Mouse (Mus musculus) spleen, adult 2 months (tissue): ENCODE data around the gene Brd4. TPM values are rescaled to one million over a fixed set of nuclear protein-coding genes. Genes with fewer than 3 reads are reported as not detected.

Source experiments
- DNase-seq, 2 experiments: peaks; one replicate each; pipeline versions ENCODE4 v3.0.0 to v3.0.0-alpha.2; 2012 to 2021; ENCODE audit warnings: low spot score in 2 of 2, low read depth in 1 of 2
- H3K27ac ChIP-seq: fragments of 200-500 bp; 2 replicates; pipeline ENCODE4 v1.5.1; 2012; ENCODE audit warnings: low read length, inconsistent platforms; ENCODE audit not compliant: insufficient read depth
- H3K27me3 ChIP-seq: fragments of 200-500 bp; 2 replicates; pipeline ENCODE4 v1.6.1; 2012; ENCODE audit warnings: mild to moderate bottlenecking, moderate library complexity, low read length, inconsistent platforms; ENCODE audit not compliant: control insufficient read depth, insufficient read depth
- H3K36me3 ChIP-seq: fragments of 200-500 bp; 2 replicates; pipeline ENCODE4 v1.6.1; 2012; ENCODE audit warnings: mild to moderate bottlenecking, low read length, inconsistent platforms; ENCODE audit not compliant: control insufficient read depth, insufficient read depth
- H3K4me1 ChIP-seq: fragments of 200-500 bp; 2 replicates; pipeline ENCODE4 v1.6.1; 2011; ENCODE audit warnings: inconsistent platforms; ENCODE audit not compliant: control insufficient read depth, insufficient read depth, insufficient read length
- H3K4me3 ChIP-seq: fragments of 200-500 bp; 2 replicates; pipeline ENCODE4 v1.5.1; 2011; ENCODE audit warnings: mild to moderate bottlenecking, inconsistent platforms; ENCODE audit not compliant: insufficient read depth, insufficient read length; ENCODE audit errors: extremely low read depth
- CTCF ChIP-seq: fragments of 200-500 bp; IDR thresholded peaks from 2 replicates; pipeline ENCODE4 v1.5.1; 2011; ENCODE audit warnings: mild to moderate bottlenecking, inconsistent platforms; ENCODE audit not compliant: insufficient read depth, insufficient read length, insufficient replicate concordance; ENCODE audit errors: extremely low read depth
- POLR2A ChIP-seq: fragments of 200-500 bp; IDR thresholded peaks from 2 replicates; pipeline ENCODE4 v1.6.1; 2011; ENCODE audit warnings: low read depth, low read length, inconsistent platforms
- WGBS: fragments of 180-500 bp; shearing (Covaris S2); methylation state at CpG from one replicate; pipeline ENCODE4 v1.1.7; 2018; 5-methylcytosine and 5-hydroxymethylcytosine counted together
- polyA plus RNA-seq: library from polyadenylated mRNA; depleted of rRNA; stranded (reverse); fragments of >200 nt; gene quantifications from 2 replicates; pipeline ENCODE4 v1.2.3, GENCODE M21; 2012

Gene Brd4
- polyA plus RNA-seq, 1 experiment = 63.8 TPM

- TF ChIP-seq CTCF = no peak
- TF ChIP-seq POLR2A = no peak
- no peak for DNase-seq
- no peak overlapping the region for H3K27ac ChIP-seq
- no peaks in the 10 kb centered on the region for H3K27me3 ChIP-seq
- 81% methylated on average over 4 of the region's 4 CpGs for WGBS
- H3K4me1 ChIP-seq = no peaks in the 10 kb centered on the region
- H3K4me3 ChIP-seq = no peak overlapping the region
- H3K36me3 ChIP-seq = peaks cover 74% of the 10 kb centered on the region
Observed at GRCm38 (mm10) chr17:32307963-32308362, 23.4 kb upstream of the Brd4 start.

GRCm38 (mm10) chr17:32298125-32298524 lies 13.6 kb upstream of the Brd4 start:
- no peaks in the 10 kb centered on the region; the same call in 1 of the 2 replicates for H3K27me3 ChIP-seq
- 89% methylated on average over 1 of the region's 1 CpGs for WGBS
- DNase-seq = no peak

DNA sequence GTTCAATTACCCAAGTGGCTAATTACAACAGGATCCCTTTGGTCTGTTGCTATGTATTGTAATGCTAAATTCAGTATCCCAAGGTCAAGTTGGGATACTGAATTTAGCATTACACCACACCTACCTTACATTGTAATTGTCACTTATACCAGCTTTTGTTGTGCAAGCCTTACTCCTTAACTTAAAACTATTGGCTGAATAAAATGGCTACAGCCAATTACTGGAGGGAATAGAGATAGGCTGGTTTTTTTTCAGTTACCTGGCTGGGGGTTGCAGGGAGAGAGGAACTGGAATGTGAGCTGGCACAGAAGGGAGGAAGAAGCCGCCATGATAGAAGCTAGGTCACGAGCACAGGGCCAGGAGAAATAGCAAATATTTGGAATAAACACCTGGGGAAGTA lies 11.4 kb upstream of the Brd4 start:
- 95% methylated on average over 2 of the region's 2 CpGs for WGBS
- Histone ChIP-seq H3K36me3 (no peaks in the 10 kb centered on the region), H3K27me3 (no peaks in the 10 kb centered on the region; the same call in 1 of the 2 replicates), H3K4me3 (no peak overlapping the region), H3K4me1 (no peaks in the 10 kb centered on the region), H3K27ac (no peak overlapping the region)
- DNase-seq = no peak
- TF ChIP-seq POLR2A = no peak
- TF ChIP-seq CTCF = no peak

More at GRCm38 (mm10) chr17:32298125-32298524, 13.6 kb upstream of the Brd4 start:
- TF ChIP-seq POLR2A (no peak), CTCF (no peak)
- H3K27ac ChIP-seq = no peak overlapping the region
- no peak overlapping the region for H3K4me3 ChIP-seq
- no peaks in the 10 kb centered on the region for H3K36me3 ChIP-seq
- no peaks in the 10 kb centered on the region for H3K4me1 ChIP-seq

- no peaks in the 10 kb centered on the region for H3K4me1 ChIP-seq
- no peak overlapping the region for H3K27ac ChIP-seq
- no peaks in the 10 kb centered on the region for H3K36me3 ChIP-seq
- H3K4me3 ChIP-seq = no peak overlapping the region
- H3K27me3 ChIP-seq = no peaks in the 10 kb centered on the region; the same call in 1 of the 2 replicates
- TF ChIP-seq CTCF = no peak
- TF ChIP-seq POLR2A = no peak
- DNase-seq = no peak
- 87% methylated on average over 4 of the region's 4 CpGs for WGBS
Observed at GRCm38 (mm10) chr17:32295160-32295559, 10.6 kb upstream of the Brd4 start.

- DNase-seq = no peak
- TF ChIP-seq CTCF = no peak
- TF ChIP-seq POLR2A = no peak
- H3K4me1 ChIP-seq = peaks cover 8% of the 10 kb centered on the region
- no peaks in the 10 kb centered on the region; the same call in 1 of the 2 replicates for H3K36me3 ChIP-seq
- H3K27me3 ChIP-seq = no peaks in the 10 kb centered on the region
- peak overlapping the region; percentile 92; the same call in 1 of the 2 replicates for H3K4me3 ChIP-seq
- H3K27ac ChIP-seq = no peak overlapping the region
- 54% methylated on average over 6 of the region's 6 CpGs for WGBS
Observed at GRCm38 (mm10) chr17:32285138-32285670, 682 bp upstream of the Brd4 start.

DNA sequence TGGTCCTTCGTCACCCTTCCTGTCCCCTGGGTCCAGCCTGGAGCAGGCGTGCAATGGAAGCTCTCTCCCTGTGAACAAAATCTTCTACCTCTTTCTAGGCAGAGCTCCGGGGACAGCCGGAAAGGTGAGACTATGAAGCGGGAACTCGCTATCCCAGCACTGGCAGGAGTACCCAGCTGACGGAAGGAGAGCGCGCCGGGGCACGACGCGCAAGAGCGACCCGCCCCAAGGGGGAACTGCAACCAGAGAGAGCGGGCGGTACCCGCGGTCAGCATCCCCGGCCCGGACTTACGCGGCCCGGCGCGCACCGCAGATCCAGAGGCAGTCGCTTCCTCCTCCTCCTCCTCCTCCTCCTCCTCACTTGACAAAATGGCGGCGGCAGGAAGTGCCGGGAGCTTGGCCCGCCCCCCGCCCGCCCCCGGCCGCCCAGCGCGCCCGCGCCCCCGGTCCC lies 726 bp downstream of the Brd4 start:
- Histone ChIP-seq H3K4me1 (peaks cover 9% of the 10 kb centered on the region), H3K27ac (peak overlapping the region; percentile 97), H3K4me3 (peak overlapping the region; percentile 92), H3K36me3 (no peaks in the 10 kb centered on the region), H3K27me3 (no peaks in the 10 kb centered on the region)
- WGBS = under 1% methylated on average over 29 of the region's 41 CpGs
- TF ChIP-seq CTCF (no peak), POLR2A (no peak)
- DNase-seq = peak; percentile 37 to 60

GRCm38 (mm10) chr17:32283341-32283740 lies 1.2 kb downstream of the Brd4 start:
- Histone ChIP-seq H3K4me3 (peak overlapping the region; percentile 92), H3K27ac (peak overlapping the region; percentile 84), H3K27me3 (no peaks in the 10 kb centered on the region), H3K4me1 (peaks cover 10% of the 10 kb centered on the region), H3K36me3 (no peaks in the 10 kb centered on the region)
- 10% methylated on average over 7 of the region's 7 CpGs for WGBS
- no peak for DNase-seq
- TF ChIP-seq CTCF = no peak
- TF ChIP-seq POLR2A = no peak
